Mouse (Mus musculus) liver, adult 2 months (tissue): ENCODE results near the gene Naa25. TPM values are rescaled to one million over a fixed set of nuclear protein-coding genes. Genes with fewer than 3 reads are reported as not detected.
A peak's percentile ranks its signal among the peaks of the same experiment; 100 is the strongest.
"Not testable (repeated sequence)": the region's sequence is repeated elsewhere in the genome, so short reads cannot be mapped to it uniquely, and the experiment has no call there.

ENCODE experiments used
- DNase-seq: peaks from one replicate; pipeline ENCODE4 v3.0.0-alpha.2; 2011; ENCODE audit warnings: low read depth, low spot score; ENCODE audit errors: extremely low read depth
- H3K27ac ChIP-seq: fragments of 200-500 bp; replicated peaks from 2 replicates; pipeline ENCODE4 v1.5.1; 2012; ENCODE audit warnings: low read depth, mild to moderate bottlenecking, control low read depth, inconsistent platforms, low read length; ENCODE audit not compliant: insufficient read depth
- H3K27me3 ChIP-seq: fragments of 200-500 bp; 2 replicates; pipeline ENCODE4 v1.6.1; 2012; ENCODE audit warnings: mild to moderate bottlenecking, moderate library complexity, low read length, inconsistent platforms; ENCODE audit not compliant: control insufficient read depth, insufficient read depth
- H3K36me3 ChIP-seq: fragments of 200-500 bp; 2 replicates; pipeline ENCODE4 v1.6.1; 2012; ENCODE audit warnings: low read length, inconsistent platforms; ENCODE audit not compliant: control insufficient read depth, insufficient read depth
- H3K4me1 ChIP-seq: fragments of 200-500 bp; 2 replicates; pipeline ENCODE4 v1.6.1; 2011; ENCODE audit warnings: low read length; ENCODE audit not compliant: control insufficient read depth, insufficient read depth
- H3K4me3 ChIP-seq: fragments of 200-500 bp; 2 replicates; pipeline ENCODE4 v1.5.1; 2011; ENCODE audit warnings: low read depth, mild to moderate bottlenecking, control low read depth, low read length, moderate library complexity; ENCODE audit not compliant: insufficient read depth
- H3K79me2 ChIP-seq: fragments of 200-500 bp; 2 replicates; pipeline ENCODE4 v1.6.1; 2012; ENCODE audit warnings: inconsistent platforms, mild to moderate bottlenecking, low read length, moderate library complexity; ENCODE audit not compliant: control insufficient read depth, insufficient read depth
- H3K9ac ChIP-seq: fragments of 200-500 bp; 2 replicates; pipeline ENCODE4 v1.6.1; 2012; ENCODE audit warnings: low read depth, mild to moderate bottlenecking, control low read depth, inconsistent platforms, low read length
- CTCF ChIP-seq: fragments of 200-500 bp; IDR thresholded peaks from 2 replicates; pipeline ENCODE4 v1.5.1; 2011; ENCODE audit warnings: low read depth, low read length, control low read depth
- POLR2A ChIP-seq: fragments of 200-500 bp; IDR thresholded peaks from 2 replicates; pipeline ENCODE4 v1.6.1; 2011; ENCODE audit warnings: low read length, control low read depth; ENCODE audit not compliant: insufficient read depth; ENCODE audit errors: extremely low read depth
- WGBS: fragments of 180-500 bp; shearing (Covaris S2); methylation state at CpG from one replicate; pipeline ENCODE4 v1.1.7; 2018; 5-methylcytosine and 5-hydroxymethylcytosine counted together
- polyA plus RNA-seq: library from polyadenylated mRNA; depleted of rRNA; stranded (reverse); fragments of >200 nt; gene quantifications from 2 replicates; pipeline ENCODE4 v1.2.3, GENCODE M21; 2012
- total RNA-seq: library from RNA; depleted of rRNA; stranded (reverse); fragments of >200 nt; gene quantifications from 2 replicates; pipeline ENCODE4 v1.2.3, GENCODE M21; 2014

Gene Naa25
- total and polyA plus RNA-seq, 2 experiments, result 7.6 to 8.6 TPM

DNA sequence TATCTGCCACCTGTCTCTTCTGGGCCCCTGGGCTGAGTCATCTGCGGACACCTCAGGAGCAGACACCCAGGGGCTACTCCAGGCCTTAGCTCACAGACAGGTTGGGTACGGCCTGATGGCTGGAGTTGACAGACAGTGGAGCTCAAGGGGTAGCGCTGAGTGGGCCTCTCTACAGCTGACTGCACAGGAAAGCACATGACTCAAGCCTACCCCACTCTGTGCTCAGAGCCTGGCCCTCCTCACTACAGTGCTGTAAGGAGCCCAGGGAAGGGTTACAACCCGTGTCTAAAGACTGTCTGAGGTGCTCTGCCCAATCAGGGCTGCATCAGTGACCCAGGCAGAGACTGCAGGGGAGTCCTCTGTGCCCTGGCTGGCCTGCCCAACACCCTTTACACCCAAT lies 30.5 kb upstream of the Naa25 start:
- no peak overlapping the region for H3K9ac ChIP-seq
- H3K79me2 ChIP-seq, result no peaks in the 10 kb centered on the region
- TF ChIP-seq POLR2A (no peak), CTCF (no peak)
- no peak overlapping the region for H3K4me3 ChIP-seq
- no peaks in the 10 kb centered on the region for H3K4me1 ChIP-seq
- H3K36me3 ChIP-seq, result peaks cover 15% of the 10 kb centered on the region; the same call in 1 of the 2 replicates
- no peaks in the 10 kb centered on the region for H3K27me3 ChIP-seq
- H3K27ac ChIP-seq, result no peak overlapping the region
- DNase-seq, result no peak
- 92% methylated on average over 4 of the region's 4 CpGs for WGBS

DNA sequence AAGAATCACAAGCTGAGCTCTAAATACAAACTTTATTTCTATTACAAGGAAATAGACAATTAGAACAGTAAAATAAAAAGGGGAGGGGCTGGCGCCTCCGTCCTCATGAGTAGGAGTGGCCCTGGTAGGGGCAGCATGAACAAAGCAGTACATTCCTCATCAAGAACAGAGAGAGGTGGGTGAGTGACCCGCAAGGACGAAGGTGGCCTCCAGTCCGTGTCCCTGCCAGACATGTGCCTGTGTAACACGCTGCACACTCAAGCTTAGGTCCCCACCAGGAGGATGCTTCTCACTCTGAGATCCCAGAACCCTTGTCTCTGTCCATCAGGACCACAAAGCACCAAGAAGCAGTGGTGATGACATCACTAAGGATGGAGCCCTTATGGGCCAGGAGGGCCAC lies 26.0 kb upstream of the Naa25 start:
- TF ChIP-seq CTCF (no peak), POLR2A (no peak)
- Histone ChIP-seq H3K27ac (no peak overlapping the region), H3K79me2 (no peaks in the 10 kb centered on the region), H3K4me3 (no peak overlapping the region), H3K36me3 (peaks cover 42% of the 10 kb centered on the region), H3K4me1 (no peaks in the 10 kb centered on the region), H3K9ac (no peak overlapping the region), H3K27me3 (no peaks in the 10 kb centered on the region)
- WGBS, result 93% methylated on average over 6 of the region's 6 CpGs
- DNase-seq, result no peak

GRCm38 (mm10) chr5:121374790-121375189 lies 22.9 kb upstream of the Naa25 start:
- TF ChIP-seq POLR2A (no peak), CTCF (no peak)
- 94% methylated on average over 3 of the region's 3 CpGs for WGBS
- Histone ChIP-seq H3K27ac (no peak overlapping the region), H3K79me2 (no peaks in the 10 kb centered on the region), H3K4me3 (no peak overlapping the region), H3K36me3 (peaks cover 55% of the 10 kb centered on the region), H3K9ac (no peak overlapping the region), H3K27me3 (no peaks in the 10 kb centered on the region), H3K4me1 (no peaks in the 10 kb centered on the region)
- DNase-seq, result no peak

DNA sequence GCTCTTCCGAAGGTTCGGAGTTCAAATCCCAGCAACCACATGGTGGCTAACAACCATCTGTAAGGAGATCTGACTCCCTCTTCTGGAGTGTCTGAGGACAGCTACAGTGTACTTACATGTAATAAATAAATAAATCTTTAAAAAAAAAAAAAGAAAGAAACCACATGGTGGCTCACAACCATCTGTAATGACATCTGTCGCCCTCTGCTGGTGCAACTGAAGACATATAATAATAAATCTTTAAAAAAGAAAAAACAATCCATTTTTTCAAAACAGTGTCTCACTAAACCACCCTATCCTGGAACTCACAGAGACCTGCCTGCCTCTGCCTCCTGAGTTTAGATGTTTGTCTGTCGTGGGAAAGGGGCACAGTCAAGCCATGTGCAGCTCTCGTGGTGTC lies 20.8 kb upstream of the Naa25 start:
- not testable (repeated sequence) for H3K4me1 ChIP-seq, H3K4me3 ChIP-seq, H3K27me3 ChIP-seq, H3K27ac ChIP-seq, H3K79me2 ChIP-seq, DNase-seq, H3K9ac ChIP-seq
- 76% methylated on average over 5 of the region's 5 CpGs for WGBS
- H3K36me3 ChIP-seq, result peaks cover 60% of the 10 kb centered on the region

DNA sequence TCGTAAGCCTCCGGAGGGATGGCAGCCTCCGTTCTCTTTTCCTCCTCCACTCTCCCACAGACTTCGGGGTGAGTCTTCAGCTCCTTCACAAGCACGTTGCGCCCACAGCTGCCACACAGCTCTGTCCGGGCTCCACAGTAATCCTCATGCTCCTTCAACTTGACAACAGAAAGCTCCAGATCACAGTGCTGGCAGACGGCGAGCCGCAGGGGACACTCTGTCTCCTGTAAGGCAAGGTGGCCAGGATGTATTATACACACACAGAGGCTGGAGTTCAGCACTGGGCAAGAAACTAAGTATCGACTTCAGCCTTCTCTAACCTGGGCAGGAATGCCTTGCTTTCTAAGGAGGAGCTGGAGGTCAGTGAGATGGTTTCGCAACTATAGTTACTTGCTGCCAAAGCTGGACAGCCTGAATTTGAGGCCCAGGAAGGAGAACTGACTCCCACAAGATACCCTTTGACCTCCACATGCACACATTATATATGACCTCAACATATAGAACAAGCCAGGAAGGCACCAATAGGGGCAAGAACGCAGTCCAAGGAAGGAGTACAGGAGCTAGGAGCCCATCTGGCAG lies 19.0 kb upstream of the Naa25 start:
- no peaks in the 10 kb centered on the region for H3K27me3 ChIP-seq
- no peak for TF ChIP-seq CTCF
- peaks cover 6% of the 10 kb centered on the region for H3K4me1 ChIP-seq
- no peak overlapping the region for H3K27ac ChIP-seq
- peak; percentile 49 for DNase-seq
- no peak overlapping the region for H3K4me3 ChIP-seq
- H3K79me2 ChIP-seq, result peaks cover 21% of the 10 kb centered on the region; the same call in 1 of the 2 replicates
- H3K36me3 ChIP-seq, result peaks cover 48% of the 10 kb centered on the region
- 84% methylated on average over 13 of the region's 13 CpGs for WGBS
- H3K9ac ChIP-seq, result no peak overlapping the region

DNA sequence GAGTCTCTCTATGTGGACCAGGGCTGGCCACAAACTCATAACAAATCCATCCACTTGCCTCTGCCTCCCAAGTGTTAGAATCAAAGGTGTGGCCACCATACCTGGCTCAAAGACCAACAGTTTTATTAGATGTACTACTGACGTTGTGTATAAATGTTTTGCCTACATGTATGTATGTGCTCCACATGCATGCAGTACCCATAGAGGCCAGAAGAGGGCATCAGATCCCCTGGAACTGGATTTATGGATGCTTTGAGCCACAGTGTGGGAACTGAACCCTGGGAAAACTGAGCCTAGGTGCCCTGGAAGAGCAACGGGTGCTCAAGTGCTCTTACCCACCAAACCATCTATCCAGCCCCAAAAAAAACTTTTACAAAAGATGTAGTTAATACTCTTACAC lies 17.0 kb upstream of the Naa25 start:
- H3K4me1 ChIP-seq, result peaks cover 9% of the 10 kb centered on the region
- H3K36me3 ChIP-seq, result peaks cover 33% of the 10 kb centered on the region
- peak; percentile 38 for TF ChIP-seq CTCF
- TF ChIP-seq POLR2A, result no peak
- no peak overlapping the region for H3K9ac ChIP-seq
- DNase-seq, result no peak
- no peaks in the 10 kb centered on the region for H3K27me3 ChIP-seq
- no peak overlapping the region for H3K4me3 ChIP-seq
- H3K27ac ChIP-seq, result no peak overlapping the region
- WGBS, result 94% methylated on average over 2 of the region's 2 CpGs
- H3K79me2 ChIP-seq, result peaks cover 21% of the 10 kb centered on the region; the same call in 1 of the 2 replicates
